Mouse (Mus musculus) urinary bladder, adult 2 months (tissue): ENCODE results near the gene Gm13420. TPM values are rescaled to one million over a fixed set of nuclear protein-coding genes. Genes with fewer than 3 reads are reported as not detected.
"Not testable (repeated sequence)": the region's sequence is repeated elsewhere in the genome, so short reads cannot be mapped to it uniquely, and the experiment has no call there.

Experiments used
- DNase-seq: peaks from one replicate; pipeline ENCODE4 v3.0.0; 2022; ENCODE audit warnings: low spot score
- polyA plus RNA-seq: library from polyadenylated mRNA; depleted of rRNA; stranded (reverse); fragments of >200 nt; gene quantifications from 2 replicates; pipeline ENCODE4 v1.2.3, GENCODE M21; 2012; rRNA removed

Gene Gm13420
- polyA plus RNA-seq: not detected in 2 replicates

DNA sequence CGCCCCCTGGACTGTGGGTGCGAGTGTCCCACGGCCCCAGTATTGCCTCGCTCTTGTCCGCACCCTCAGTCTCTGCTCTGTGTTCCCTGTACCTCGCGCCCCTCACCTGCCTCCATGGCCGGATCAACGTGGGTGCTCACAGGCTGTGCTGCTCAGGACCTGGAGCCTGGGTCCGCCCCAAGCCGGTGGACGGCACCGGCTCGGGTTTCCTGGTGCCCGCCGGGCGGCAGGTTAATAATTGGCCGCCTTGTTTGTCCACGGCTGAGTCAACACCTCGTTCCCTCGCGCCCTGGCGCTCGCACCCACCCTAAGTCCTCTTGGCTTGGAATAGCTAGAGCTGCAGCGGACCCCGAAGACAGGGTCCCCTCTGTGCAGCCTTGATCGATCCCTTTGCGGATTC is at the start of gene Gm13420:
TSS of gene Gm13420 (minus strand) at position 189 of the 400 bp plus-strand sequence.
- no peak for DNase-seq

DNA sequence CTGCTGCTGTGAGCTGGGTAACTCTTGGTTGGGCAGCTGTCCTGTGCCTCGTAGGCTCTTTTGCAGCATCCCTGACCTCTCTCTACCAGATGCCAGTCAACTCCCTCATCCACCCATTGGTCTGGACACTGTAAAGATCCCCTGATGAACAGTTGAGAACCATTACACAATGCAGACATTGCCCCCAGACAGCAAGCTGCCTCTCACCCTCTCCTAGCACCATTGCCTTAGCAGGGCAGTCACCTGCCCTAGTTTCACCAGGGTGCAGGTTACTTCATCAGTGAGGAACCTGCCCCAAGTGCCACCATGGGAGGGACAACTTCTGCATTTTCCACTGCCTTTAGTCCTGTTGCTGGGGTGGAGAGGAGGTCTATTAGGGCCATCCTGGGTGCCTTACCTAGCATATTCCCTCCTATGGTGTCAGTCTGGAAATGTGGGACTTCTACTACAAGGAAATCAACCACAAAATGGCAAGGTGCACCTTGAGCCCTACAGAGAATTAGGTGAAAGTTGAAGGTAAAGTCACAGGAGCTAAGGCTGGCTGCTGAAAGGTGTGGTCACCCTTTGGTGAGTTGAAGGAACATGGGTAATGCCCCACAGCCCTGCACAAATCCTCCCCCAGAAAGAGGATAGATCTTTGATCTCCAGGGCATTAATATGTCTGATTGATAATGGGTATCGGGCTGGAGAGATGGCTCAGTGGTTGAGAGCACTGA is 41.4 kb upstream of the Gm13420 start:
- no peak for DNase-seq

DNA sequence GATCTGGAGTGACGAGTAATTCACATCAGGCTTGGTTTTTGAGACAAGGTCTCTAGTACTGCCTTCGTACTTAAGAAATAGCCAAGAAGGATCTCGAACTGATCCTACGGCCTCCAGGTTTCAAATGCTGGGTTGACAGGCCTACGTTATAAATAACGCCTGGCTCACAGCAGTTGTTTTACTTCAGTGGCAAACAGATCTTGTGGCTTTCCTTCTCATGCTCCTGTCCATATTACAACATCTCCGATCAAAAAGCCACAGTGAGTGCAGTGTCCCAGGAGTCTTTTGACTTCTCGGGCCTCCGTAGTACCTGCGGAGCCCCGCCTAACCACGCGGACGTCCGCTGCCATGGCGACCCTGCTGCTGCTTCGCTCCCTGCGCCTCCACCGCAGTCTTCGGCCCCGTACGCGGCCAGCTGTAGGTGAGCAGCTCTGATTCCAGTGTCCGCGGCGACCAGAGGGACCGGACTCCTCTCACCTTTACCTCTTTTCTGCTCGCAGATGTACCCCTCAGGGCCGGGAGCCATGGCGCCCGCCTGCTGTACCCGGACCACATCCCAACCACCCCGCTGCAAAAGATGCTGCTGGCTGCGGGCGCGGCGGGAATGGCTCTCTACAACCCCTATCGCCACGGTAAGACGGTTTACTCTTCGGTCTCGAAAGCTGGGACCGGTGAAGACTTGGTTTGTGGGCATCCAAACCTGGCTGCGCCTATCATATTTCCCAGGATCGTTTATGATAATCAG is 36.6 kb upstream of the Gm13420 start, which contains the start of gene Trub2:
TSS of gene Trub2 (minus strand) at position 566 of the 745 bp plus-strand sequence.
- DNase-seq: peak; percentile 70

DNA sequence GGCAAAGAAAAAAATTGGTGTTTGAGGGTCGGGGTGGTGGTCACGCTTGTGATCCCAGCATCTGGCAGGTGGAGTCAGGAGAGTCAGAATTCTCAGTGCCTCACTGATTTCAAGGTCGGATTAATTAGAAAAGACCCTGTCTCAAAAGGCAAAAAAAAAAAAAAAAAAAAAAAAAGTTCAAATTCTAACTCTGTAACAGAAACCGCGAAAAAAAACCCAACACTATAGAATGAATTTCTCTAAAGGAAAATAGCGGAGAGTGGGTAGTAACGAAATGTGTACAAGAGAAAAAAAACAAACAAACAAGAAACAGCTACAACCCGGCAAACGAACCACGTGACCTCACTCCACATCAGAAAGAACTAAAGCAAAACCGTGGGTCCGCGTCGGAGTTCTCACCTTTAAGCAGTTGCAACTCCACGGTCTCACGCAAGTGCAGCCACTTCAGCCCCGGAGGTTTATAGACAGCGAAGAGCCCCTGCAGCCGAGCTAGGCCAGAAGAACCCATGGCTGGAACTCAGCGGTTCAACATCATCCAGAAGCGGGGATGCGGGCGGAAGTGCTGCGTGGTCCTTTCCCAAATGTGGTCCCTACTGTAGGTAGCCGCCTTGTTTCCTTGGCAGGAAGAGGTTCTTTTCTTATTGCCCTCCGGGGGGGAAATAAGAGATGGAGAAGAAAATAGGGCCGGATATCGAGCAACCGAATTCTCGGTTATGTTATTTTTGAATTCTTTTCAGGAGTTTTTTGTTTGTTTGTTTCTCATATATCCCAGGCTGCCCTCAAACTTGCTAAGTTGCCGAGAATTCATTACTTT is 35.8 kb upstream of the Gm13420 start, which contains the start of gene Coq4:
TSS of gene Coq4 (plus strand) at position 390 of the 814 bp plus-strand sequence.
- DNase-seq: peak; percentile 66

DNA sequence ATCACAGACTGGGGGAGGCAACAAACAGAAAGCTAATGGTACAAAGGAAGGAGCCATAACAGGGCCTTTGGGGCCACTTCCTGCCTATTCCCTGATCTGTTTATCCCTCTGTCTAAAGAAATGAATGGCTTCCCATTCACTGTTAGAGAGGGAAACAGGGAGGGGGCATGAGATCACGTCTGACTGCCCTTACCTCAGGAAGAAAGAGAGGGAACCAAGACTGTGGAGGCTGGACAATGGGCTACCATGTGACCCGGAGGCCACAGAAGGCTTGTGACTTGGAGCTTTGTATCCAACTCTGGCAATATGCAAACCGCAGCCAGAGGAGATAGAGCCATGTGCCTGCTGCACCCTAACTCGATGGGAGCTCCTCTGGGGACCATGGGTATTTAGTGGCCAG is 32.8 kb upstream of the Gm13420 start:
- no peak for DNase-seq

DNA sequence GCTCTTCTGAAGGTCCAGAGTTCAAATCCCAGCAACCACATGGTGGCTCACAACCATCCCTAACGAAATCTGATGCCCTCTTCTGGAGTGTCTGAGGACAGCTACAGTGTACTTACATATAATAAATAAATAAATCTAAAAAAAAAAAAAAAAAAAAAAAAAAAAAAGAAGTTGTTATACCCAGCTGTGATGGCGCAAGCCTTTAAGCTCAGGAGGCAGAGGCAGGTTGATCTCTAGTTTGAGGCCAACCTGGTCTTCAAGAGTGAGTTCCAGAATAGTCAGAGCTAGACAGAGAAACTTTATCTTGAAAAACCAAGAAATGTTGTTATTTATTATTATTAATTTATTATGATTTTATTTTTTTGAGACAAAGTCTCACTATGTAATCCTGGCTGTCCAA is 29.8 kb upstream of the Gm13420 start:
- DNase-seq: not testable (repeated sequence)

DNA sequence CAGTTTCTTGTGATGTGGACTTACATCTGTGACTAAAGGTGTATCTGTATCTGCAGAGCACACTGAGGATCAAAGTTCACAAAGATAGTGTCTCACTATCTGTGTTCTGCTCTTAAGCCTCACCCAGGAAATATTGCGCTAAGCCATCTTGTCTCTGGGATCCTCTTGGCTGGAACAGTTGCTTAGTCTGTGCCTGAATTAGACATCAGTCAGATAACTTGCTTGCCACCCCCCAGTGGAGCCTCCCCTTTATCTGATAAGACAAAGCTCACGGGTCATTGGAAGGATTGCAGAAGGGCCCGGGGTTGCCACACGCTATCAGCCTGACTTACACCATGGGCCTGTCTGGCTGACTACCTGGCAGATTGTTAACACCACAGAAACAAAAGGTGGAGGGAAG is 21.8 kb upstream of the Gm13420 start:
- no peak for DNase-seq

DNA sequence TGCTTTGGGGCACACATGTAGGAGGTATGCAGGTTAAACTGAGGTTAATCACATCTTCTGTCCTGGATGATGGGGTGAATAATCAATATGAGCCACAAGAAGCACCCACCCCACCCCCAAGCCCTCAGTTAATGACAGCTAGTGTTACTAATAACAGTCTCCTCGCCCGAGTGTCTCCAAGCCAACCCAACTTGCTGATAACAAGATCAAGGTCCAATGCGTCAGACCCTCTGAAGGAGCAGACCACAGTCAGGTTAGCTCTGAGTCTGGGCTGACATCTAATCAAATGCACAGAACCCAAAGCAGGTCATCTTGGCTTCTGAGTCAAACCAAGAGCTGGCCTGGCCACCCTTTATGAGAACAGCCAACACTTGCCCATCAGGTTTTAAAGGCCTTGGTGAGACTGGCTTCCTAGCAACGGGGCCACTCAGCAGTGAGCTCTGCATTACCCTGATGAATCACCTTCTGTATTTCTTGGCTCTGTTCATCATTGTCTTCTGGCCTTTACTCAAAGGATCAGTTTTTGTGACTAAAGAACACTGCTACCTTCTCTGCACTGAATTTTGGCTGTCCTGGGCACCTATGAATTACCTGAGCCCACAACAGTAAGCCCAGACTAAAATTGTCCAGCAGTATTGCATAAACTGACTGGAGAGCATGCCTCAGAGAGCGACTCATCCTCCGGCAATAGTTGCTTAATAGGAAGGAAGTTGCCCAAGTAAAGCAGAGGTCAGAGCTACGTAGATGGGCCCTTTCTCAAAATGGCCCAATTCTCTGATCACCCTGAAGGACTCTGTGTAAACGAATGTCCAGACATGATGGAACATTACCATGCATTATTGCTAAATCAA is 20.4 kb upstream of the Gm13420 start:
- no peak for DNase-seq

DNA sequence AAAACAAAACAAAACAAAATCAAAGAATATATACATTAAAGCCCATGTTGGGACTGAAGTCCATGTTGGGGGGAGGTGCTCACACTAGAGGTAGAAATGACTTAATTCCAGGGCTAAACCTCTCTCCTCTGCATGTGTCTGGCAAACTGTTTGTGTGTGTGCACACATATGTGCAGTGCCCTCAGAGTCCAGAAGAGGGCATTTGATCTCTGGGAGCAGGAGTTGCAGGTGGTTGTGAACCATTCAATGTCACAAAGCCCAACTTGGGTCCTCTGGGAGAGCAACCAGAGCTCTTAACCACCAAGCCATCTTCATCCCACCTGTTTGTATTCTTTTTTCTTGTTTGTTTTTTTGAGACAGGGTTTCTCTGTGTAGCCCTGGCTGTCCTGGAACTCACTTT is 18.7 kb upstream of the Gm13420 start:
- no peak for DNase-seq

DNA sequence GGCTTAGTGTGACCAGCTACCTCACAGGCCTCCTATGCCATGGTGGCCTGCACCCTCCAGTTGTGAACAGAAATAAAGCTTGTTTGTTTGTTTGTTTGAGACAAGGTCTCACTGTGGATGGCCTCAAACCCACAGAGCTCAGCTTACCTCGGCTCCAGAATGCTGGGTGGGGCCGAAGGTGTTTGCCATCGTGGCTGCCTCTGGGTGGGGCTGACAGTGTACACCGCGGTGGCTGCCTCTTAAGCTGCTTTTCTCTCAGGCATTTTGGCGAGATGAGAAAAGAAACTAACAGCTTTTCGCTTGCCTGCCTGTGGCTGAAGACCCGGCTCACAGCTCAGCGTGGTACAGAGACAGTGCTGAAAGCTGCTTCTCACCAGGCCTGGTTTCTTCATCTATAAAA is 17.4 kb upstream of the Gm13420 start:
- no peak for DNase-seq

DNA sequence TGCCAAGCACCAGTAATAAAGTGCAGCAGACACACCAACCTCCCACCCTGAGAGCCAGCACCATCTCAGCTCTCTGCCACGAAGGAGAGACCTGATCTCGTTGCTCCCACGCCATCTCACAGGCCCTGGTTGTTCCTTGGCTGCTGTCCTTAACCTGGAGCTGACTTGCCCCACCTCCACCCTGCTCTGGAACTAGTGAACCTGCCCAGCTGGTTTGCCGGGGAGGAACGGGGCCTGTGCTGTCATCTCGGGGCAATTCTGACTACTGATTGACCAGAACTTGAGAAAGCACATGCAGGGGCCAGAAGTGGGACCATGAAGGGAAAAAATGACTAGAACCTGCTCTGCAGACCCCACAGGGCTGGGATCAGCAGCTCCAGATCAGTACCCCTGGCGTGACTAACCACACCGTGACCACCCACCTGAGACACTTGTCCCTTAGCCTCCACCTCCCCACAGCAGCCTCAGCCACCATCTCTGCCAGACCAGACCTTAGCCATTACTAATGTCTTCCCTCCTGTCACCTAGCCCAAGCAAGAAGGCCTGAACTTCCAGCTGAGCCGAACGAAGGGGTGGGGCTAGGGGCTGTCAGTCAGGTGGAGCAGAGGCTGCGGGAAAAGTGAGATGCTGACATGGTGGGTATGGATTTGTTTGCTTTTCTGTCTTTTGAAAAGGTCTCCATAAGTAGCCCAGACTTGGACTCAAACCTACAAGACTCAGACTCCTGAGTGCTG is 16.7 kb upstream of the Gm13420 start:
- DNase-seq: peak; percentile 43

DNA sequence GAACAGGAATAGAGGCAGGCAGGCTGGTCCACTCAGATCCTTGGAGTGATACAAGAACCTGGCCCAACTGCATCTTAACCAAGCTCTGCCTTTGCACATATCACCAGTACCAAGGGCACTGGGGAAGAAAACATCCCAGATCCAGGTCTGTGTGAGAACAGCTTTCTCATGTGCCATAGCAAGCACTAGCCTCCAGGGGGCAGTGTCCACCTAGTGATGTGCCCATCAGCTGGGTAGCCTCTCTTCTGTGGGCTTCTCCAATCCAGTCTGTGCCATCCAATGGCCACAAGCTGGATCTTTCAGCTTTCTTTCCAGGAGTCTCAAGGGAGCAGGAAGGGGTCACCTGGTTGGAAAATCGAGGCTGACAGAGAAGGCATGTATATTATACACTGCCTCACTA is 13.3 kb upstream of the Gm13420 start:
- DNase-seq: peak; percentile 48

DNA sequence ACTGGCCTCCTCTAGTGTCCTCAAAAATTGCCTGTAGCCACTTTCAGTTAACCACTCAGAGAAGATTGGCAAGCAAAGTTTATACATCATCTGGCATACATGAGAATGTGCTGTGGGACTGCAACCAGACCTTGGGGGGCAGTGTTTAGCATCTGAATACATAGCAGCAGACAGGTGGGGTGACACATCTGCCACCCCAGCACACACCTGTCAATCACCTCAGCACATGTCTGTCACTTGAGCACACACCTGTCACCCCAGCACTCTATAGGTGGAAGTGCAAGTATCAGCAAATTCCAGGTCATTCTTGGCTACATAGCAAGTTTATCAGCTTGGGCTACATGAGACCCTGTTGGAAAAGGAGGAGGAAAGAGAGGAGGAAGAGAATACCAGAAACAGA is 4.2 kb upstream of the Gm13420 start:
- no peak for DNase-seq

DNA sequence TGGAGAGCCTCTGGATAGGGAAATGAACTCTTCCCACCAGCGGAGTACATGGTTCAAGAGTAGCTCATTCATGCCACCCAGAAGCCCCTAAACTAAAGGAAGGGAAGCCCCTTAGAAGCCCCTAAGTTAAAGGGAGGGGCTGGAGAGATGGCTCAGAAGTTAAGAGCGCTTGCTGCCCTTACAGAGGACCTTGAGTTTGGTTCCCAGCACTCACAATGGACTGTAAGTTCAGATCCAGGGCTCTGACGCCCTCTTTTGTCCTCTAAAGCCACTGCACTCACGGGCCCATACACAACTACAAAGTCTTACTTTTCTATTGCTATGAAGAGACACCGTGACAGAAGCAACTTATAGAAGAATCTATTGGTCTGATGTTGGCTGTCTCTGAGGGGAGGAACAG is 912 bp upstream of the Gm13420 start:
- no peak for DNase-seq

DNA sequence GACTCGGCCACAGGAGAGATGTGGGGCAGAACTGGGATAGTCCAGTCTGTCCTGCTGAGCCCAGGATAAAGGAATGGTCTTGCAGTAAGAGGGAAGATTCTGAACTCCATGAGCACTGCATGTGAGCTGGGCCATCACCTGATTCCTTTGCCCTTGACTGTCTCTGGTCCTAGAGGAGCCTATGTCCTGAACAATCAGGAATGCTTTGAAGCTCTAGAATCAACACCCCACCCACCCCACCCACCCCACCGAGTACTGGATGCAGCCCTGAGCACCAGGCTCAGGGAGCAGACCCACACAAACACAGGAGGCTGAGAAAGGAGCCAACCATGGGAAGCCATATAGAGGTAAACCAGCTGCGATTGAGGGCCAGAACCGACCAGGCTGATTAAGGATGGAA is 3.0 kb downstream of the Gm13420 start:
- no peak for DNase-seq

DNA sequence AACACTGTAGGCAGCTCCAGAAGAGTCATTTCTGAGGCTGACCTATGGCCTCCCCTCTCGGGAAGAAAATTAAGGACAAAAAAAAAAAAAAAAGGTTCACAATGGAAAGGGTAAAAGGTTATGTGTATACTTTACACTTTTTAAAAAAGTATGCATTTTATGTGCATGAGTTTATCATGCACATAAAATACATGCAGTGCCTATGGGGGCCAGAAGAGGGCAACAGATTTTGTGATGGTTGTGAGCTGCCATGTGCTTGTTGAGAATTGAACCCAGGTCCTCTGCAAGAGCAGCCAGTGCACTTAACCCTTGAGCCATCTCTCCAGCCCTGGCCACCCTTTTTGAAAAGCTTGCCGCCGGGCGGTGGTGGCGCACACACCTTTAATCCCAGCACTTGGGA is 3.6 kb downstream of the Gm13420 start:
- DNase-seq: no peak

DNA sequence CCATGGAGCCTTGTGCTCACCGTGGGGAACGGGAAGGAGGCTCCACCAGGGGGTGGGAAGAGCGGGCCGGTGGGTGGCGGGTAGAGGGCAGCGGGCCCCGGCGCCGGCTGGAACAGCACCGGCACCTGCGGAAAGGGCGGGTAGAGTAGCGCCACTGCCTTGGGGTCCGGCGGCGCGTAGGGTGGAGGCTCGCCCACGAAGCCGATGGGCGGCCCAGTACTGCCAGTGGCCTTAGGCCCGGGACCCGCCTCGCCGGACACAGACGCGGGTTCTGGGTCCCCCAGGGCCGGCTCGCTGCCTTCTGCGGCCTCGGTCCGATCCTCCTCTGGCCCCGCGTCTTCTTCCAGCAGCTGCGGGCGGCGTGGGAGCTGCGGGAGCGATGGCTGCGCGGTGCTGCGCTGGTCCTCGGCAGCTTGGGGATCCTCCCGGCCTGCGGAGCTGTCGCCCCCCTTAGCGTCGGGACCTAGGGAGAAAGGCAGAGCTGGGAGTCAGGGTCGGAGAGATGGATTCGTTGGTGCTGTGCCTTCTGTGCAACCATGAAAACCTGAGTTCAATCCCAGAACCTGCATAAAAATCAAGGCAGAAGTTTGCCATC is 4.2 kb downstream of the Gm13420 start:
- DNase-seq: no peak

DNA sequence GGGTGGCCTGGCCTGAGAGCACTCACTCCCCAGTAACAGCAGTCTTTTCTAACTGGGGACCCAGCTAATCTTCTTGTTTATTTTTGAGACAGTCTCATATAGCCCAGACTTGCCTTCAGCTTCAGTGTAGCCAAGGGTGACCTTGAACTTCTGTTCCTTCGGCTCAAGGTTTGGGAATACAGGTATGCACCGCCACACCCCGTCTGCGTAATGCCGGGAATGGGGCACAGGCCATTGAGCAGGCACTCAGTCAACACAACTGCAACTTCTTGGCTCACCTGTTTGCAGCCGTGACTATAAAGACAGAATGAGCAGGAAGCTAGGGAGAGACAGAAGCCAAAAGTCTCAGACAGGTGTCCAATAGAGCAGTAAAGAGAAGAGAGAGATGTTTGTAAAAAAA is 7.2 kb downstream of the Gm13420 start:
- DNase-seq: no peak

DNA sequence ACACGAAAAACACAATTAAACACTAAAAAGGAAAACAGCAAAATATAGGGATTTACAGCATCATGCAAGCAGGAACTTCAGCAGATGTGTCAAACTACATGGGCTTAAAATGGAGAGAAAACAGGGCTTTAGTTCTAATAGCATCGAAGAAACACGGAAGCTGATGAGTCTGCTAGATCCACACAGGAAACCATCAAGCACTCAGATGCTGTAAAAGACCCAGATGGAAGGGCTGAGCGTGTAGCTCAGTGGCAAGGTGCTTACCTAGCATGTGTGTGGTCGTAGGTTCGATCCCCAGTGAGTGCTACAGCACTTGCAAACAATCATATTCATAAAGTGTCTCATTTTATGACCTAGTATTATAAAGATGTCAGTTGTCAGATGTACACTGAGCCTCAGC is 10.3 kb downstream of the Gm13420 start:
- no peak for DNase-seq

DNA sequence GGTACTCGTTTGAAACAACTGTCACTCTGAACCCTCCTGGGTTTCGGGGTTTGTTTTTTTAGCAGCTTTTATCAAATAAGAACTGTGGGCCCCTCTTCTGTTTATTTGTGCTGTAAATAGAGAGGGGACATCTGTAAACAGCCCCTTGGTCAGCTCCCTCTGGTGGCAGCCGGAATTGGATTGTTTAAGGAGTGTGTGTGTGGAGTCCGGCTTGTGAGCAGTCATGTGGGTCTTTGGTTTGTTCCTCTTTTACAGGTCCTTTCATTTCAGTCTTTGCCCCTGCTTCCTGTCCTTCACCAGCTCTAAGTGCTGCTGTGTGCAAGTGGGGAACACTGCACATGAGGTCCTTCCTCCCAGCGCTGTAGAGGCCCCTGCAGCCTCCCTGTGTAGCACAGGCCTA is 12.1 kb downstream of the Gm13420 start:
- DNase-seq: no peak
